Mouse (Mus musculus): Measurements from ENCODE around the gene Aldh3a2. TPM values are rescaled to one million over a fixed set of nuclear protein-coding genes. Genes with fewer than 3 reads are reported as not detected.
A peak's percentile ranks its signal among the peaks of the same experiment; 100 is the strongest.
"Not testable (repeated sequence)": the region's sequence is repeated elsewhere in the genome, so short reads cannot be mapped to it uniquely, and the experiment has no call there.

The Aldh3a2 gene
- polyA plus RNA-seq, 1 experiment = not detected

DNA sequence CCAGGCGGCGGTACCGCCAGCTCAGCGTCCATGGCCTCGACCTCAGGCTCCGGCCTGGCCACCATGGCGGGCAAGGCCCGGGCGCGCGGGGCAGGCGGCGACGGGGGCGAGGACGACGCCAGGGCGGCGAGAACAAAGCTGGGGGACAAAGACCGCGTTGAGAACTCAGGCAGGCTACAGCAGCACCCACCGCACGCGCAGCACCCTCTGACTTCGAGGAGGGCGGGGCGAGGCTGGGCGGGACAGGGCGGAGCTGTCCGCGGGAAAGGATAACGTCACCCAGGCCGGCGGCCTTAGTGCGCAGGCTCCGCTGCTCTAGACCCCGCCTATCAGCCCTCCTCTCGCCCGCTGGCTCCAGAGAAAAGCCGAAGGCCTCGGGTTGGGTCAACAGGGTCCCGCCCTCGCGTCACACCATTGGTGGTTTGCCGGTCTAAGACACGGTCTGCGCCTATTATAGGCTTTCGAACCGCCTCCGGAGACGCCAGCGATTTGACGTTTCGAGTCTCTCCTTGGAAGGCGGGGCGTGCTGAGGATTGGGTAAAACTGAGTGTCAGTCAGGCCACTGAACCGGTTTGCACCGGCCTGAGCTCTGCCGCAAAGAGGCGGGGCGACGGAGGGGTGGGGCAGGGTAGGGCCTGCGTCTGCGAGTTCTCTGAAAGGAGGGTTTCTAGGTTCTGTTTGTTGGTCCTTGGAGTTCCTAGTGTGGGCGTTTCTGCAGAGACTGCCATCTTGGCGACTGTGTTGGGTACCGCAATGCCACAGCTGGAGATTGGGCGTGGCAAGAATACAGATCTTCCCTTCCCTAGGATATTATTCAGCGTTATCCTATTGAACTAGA, 92.2 kb downstream of the Aldh3a2 start, which contains the start of gene Usp22:
TSS of gene Usp22 (minus strand) at position 235 of the 838 bp plus-strand sequence.
- TF ChIP-seq CTCF (IDR thresholded peaks at IDR 0.05; ENCODE audit: insufficient read depth, low read depth, low read length) = no peak
- peak; percentile 84 for TF ChIP-seq POLR2A (IDR thresholded peaks at IDR 0.05; ENCODE audit: insufficient read depth, low read depth, low read length)
- peaks cover 13% of the 10 kb centered on the region for H3K4me1 ChIP-seq (ENCODE audit: control insufficient read depth, insufficient read depth, low read length)
- H3K27ac ChIP-seq (ENCODE audit: insufficient read depth, low read depth, low read length) = peak within 1 kb of the TSS; percentile 96
- H3K4me3 ChIP-seq (ENCODE audit: insufficient read depth, low read depth, low read length) = peak within 1 kb of the TSS; percentile 94
- WGBS = under 1% methylated on average over 68 of the region's 69 CpGs

- H3K4me3 ChIP-seq (ENCODE audit: insufficient read depth, low read depth, low read length) = peak overlapping the region; percentile 94
- WGBS = under 1% methylated on average over 28 of the region's 28 CpGs
- peak overlapping the region; percentile 96 for H3K27ac ChIP-seq (ENCODE audit: insufficient read depth, low read depth, low read length)
- H3K4me1 ChIP-seq (ENCODE audit: control insufficient read depth, insufficient read depth, low read length) = peaks cover 15% of the 10 kb centered on the region
- TF ChIP-seq POLR2A (IDR thresholded peaks at IDR 0.05; ENCODE audit: insufficient read depth, low read depth, low read length) (no peak), CTCF (IDR thresholded peaks at IDR 0.05; ENCODE audit: insufficient read depth, low read depth, low read length) (no peak; the same call in 1 of the 2 replicates)
These were observed 92.9 kb downstream of the Aldh3a2 start for GRCm38 (mm10) chr11:61174291-61174820.

DNA sequence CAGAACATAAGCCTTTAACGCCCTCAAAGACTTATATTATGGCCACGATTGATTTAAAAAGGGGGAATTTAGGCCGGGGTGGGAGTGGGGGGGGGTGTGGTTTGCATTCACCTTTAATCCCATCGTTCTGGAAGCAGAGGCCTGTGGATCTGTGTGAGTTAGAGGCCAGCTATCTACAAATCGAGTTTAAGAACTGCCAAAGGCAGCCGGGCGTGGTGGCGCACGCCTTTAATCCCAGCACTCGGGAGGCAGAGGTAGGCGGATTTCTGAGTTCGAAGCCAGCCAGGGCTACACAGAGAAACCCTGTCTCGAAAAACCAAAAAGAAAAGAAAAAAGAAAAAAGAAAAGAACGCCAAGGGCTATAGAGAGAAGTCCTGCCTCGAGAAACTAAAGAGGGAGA, 93.8 kb downstream of the Aldh3a2 start:
- Histone ChIP-seq H3K4me1 (ENCODE audit: control insufficient read depth, insufficient read depth, low read length) (peaks cover 17% of the 10 kb centered on the region), H3K4me3 (ENCODE audit: insufficient read depth, low read depth, low read length) (peak overlapping the region; percentile 21; the same call in 1 of the 2 replicates)
- not testable (repeated sequence) for H3K27ac ChIP-seq (ENCODE audit: insufficient read depth, low read depth, low read length)
- WGBS = 16% methylated on average over 15 of the region's 15 CpGs

Other genes with a start within 250 kb of the Aldh3a2 start
- gene Kcnj12, start 244.9 kb downstream of the Aldh3a2 start, polyA plus RNA-seq (2012; ENCODE audit: insufficient read depth, insufficient read length, low replicate concordance, missing spikeins) = not detected in 2 replicates
- gene Tnfrsf13b, start 140.7 kb downstream of the Aldh3a2 start, polyA plus RNA-seq (2012; ENCODE audit: insufficient read depth, insufficient read length, low replicate concordance, missing spikeins) = not detected in 2 replicates
- gene Usp22, start 92.4 kb downstream of the Aldh3a2 start, polyA plus RNA-seq (2012; ENCODE audit: insufficient read depth, insufficient read length, low replicate concordance, missing spikeins) = not detected in 2 replicates
- gene Aldh3a1, start 59.9 kb downstream of the Aldh3a2 start, polyA plus RNA-seq (2012; ENCODE audit: insufficient read depth, insufficient read length, low replicate concordance, missing spikeins) = not detected in 2 replicates
- not detected in 2 replicates for gene Slc47a2, start 75.4 kb upstream of the Aldh3a2 start, polyA plus RNA-seq (2012; ENCODE audit: insufficient read depth, insufficient read length, low replicate concordance, missing spikeins)
- not detected in 2 replicates for gene Slc47a1, start 110.9 kb upstream of the Aldh3a2 start, polyA plus RNA-seq (2012; ENCODE audit: insufficient read depth, insufficient read length, low replicate concordance, missing spikeins)
- not detected in 2 replicates for gene Rnf112, start 186.7 kb upstream of the Aldh3a2 start, polyA plus RNA-seq (2012; ENCODE audit: insufficient read depth, insufficient read length, low replicate concordance, missing spikeins)
- gene Mfap4, start 218.0 kb upstream of the Aldh3a2 start, polyA plus RNA-seq (2012; ENCODE audit: insufficient read depth, insufficient read length, low replicate concordance, missing spikeins) = not detected in 2 replicates
- gene Mapk7, start 226.9 kb upstream of the Aldh3a2 start, polyA plus RNA-seq (2012; ENCODE audit: insufficient read depth, insufficient read length, low replicate concordance, missing spikeins) = not detected in 2 replicates
- not detected in 2 replicates for gene B9d1, start 237.7 kb upstream of the Aldh3a2 start, polyA plus RNA-seq (2012; ENCODE audit: insufficient read depth, insufficient read length, low replicate concordance, missing spikeins)